Comparison of ENCODE assay signal across 9 mouse cellular contexts in the genomic region with DNA sequence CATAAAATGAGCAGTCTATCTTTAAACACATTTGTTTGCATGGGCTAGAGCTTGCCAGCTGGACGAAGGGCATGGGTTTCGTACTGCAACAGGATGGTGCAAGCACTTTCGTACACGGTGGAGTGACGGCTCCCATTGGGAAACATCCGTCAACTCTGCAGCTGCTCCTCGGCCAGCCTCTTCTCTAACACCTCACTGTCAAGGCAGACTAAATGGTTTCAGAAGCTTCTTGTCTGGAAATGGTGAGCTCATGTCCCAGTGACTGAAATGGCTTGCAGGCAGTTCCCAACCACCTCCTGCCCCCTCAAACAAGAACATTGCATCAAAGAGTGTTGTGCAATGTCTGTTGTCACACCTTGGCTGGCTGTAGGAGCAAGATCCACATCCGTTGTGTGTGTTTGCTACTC.
A peak's percentile ranks its signal among the peaks of the same experiment; 100 is the strongest.
DNase-seq lines count a peak whose midpoint lies in the region; ATAC-seq and TF ChIP-seq lines count a peak whose summit lies in the region.
"Had no signal": no experiment of that assay in that cellular context is flagged by ENCODE, and none has a peak within 500 bp of the region (broad histone marks: within the 10 kb centered on the region; RNA-seq: fewer than 3 reads in every experiment).

No protein-coding gene starts in this region.

- no peak overlapping the region for H3K9ac ChIP-seq in midbrain, postnatal 0 days (replicated peaks; ENCODE audit: low read length, poor library complexity, severe bottlenecking)
- no peak overlapping the region for H3K9ac ChIP-seq in midbrain, embryonic 11.5 days (ENCODE audit: low read length)
- H3K9ac ChIP-seq: midbrain, embryonic 13.5 days had no signal

- ATAC-seq in midbrain, postnatal 0 days (ENCODE audit: low FRiP score): no peak
- no peak for ATAC-seq in midbrain, embryonic 11.5 days (ENCODE audit: low FRiP score)
- ATAC-seq: midbrain, embryonic 13.5 days had no signal

- WGBS in midbrain, postnatal 0 days: 68% methylated on average over 8 of the region's 8 CpGs
- WGBS in midbrain, embryonic 11.5 days: 73% methylated on average over 8 of the region's 8 CpGs
- WGBS in cerebellum, adult 2 months: 24% methylated on average over 8 of the region's 8 CpGs

- no peaks in the 10 kb centered on the region for H3K9me3 ChIP-seq in midbrain, postnatal 0 days (ENCODE audit: low read length)
- no peaks in the 10 kb centered on the region for H3K9me3 ChIP-seq in midbrain, embryonic 11.5 days (ENCODE audit: control insufficient read depth, low read length)
- H3K9me3 ChIP-seq: G1E; midbrain, embryonic 13.5 days had no signal

- H3K27ac ChIP-seq in midbrain, postnatal 0 days (ENCODE audit: low read depth, low read length): no peak overlapping the region
- H3K27ac ChIP-seq in midbrain, embryonic 11.5 days (ENCODE audit: low read depth, low read length): no peak overlapping the region
- no peak overlapping the region for H3K27ac ChIP-seq in cerebellum, adult 2 months (ENCODE audit: insufficient read depth, low read length)
- H3K27ac ChIP-seq: midbrain, embryonic 13.5 days had no signal

- no peak overlapping the region for H3K4me2 ChIP-seq in midbrain, postnatal 0 days (ENCODE audit: low read depth, low read length, poor library complexity, severe bottlenecking)
- H3K4me2 ChIP-seq in midbrain, embryonic 11.5 days: no peak overlapping the region
- H3K4me2 ChIP-seq: midbrain, embryonic 13.5 days had no signal

- no peaks in the 10 kb centered on the region for H3K4me1 ChIP-seq in midbrain, postnatal 0 days (ENCODE audit: insufficient read depth, low read length)
- no peaks in the 10 kb centered on the region for H3K4me1 ChIP-seq in midbrain, embryonic 11.5 days (ENCODE audit: control insufficient read depth, insufficient read depth, low read length)
- H3K4me1 ChIP-seq in cerebellum, adult 2 months (ENCODE audit: control insufficient read depth, insufficient read depth, low read length): no peaks in the 10 kb centered on the region
- H3K4me1 ChIP-seq: midbrain, embryonic 13.5 days had no signal

- no peak for TF ChIP-seq CTCF in midbrain, postnatal 0 days (IDR thresholded peaks at IDR 0.05)
- no peak for TF ChIP-seq CTCF in cerebellum, adult 2 months (IDR thresholded peaks at IDR 0.05; ENCODE audit: borderline replicate concordance, insufficient read depth, low read depth, low read length)

- peak; percentile 15 for DNase-seq in midbrain, postnatal 0 days (ENCODE audit: low spot score)
- no peak for DNase-seq in midbrain, embryonic 11.5 days (ENCODE audit: low spot score, missing footprints)
- peak; percentile 24 to 31 for DNase-seq in gastrocnemius, postnatal 36 days
- DNase-seq in lung, adult 18-20 months: peak; percentile 74 to 83
- DNase-seq in B cell, adult 2 months: no peak
- DNase-seq in layer of hippocampus, adult 9-10 months (ENCODE audit: low spot score): no peak
- no peak for DNase-seq in cerebellum, adult 2 months

- H3K27me3 ChIP-seq in midbrain, postnatal 0 days (ENCODE audit: insufficient read depth, low read length): no peaks in the 10 kb centered on the region
- no peaks in the 10 kb centered on the region for H3K27me3 ChIP-seq in midbrain, embryonic 11.5 days (ENCODE audit: control insufficient read depth, insufficient read depth, low read length)
- H3K27me3 ChIP-seq in cerebellum, adult 2 months (ENCODE audit: control insufficient read depth, insufficient read depth, low read length): no peaks in the 10 kb centered on the region
- H3K27me3 ChIP-seq: midbrain, embryonic 13.5 days had no signal

- H3K36me3 ChIP-seq in midbrain, postnatal 0 days (ENCODE audit: insufficient read depth, low read length): no peaks in the 10 kb centered on the region
- no peaks in the 10 kb centered on the region for H3K36me3 ChIP-seq in midbrain, embryonic 11.5 days (ENCODE audit: control insufficient read depth, insufficient read depth, low read length)
- H3K36me3 ChIP-seq: G1E; midbrain, embryonic 13.5 days had no signal

- TF ChIP-seq POLR2A in cerebellum, adult 2 months (IDR thresholded peaks at IDR 0.05; ENCODE audit: borderline replicate concordance, insufficient read depth, low read length): no peak

- no peak overlapping the region for H3K4me3 ChIP-seq in midbrain, postnatal 0 days (ENCODE audit: low read depth, low read length)
- no peak overlapping the region for H3K4me3 ChIP-seq in midbrain, embryonic 11.5 days (ENCODE audit: low read depth, low read length)
- no peak overlapping the region for H3K4me3 ChIP-seq in cerebellum, adult 2 months (replicated peaks; ENCODE audit: insufficient read depth, low read depth, low read length)
- H3K4me3 ChIP-seq: midbrain, embryonic 13.5 days had no signal

- intact Hi-C loops in gastrocnemius, postnatal 36 days (cut with DNase I): no loop called here

Comparison
In these comparisons a context has a peak if more than half of its experiments do, and no peak if none do; other contexts are left out.
1. DNase-seq: peak in midbrain, postnatal 0 days (single experiment), gastrocnemius, postnatal 36 days (2 of 2) and lung, adult 18-20 months (2 of 2); none in midbrain, embryonic 11.5 days (single experiment), B cell, adult 2 months (0 of 2), layer of hippocampus, adult 9-10 months (single experiment) and cerebellum, adult 2 months (0 of 2).